Mouse (Mus musculus): ENCODE data around the gene Nrcam. TPM values are rescaled to one million over a fixed set of nuclear protein-coding genes. Genes with fewer than 3 reads are reported as not detected.

Nrcam gene
- polyA plus RNA-seq, 1 experiment from 2014 or later, result not detected

DNA sequence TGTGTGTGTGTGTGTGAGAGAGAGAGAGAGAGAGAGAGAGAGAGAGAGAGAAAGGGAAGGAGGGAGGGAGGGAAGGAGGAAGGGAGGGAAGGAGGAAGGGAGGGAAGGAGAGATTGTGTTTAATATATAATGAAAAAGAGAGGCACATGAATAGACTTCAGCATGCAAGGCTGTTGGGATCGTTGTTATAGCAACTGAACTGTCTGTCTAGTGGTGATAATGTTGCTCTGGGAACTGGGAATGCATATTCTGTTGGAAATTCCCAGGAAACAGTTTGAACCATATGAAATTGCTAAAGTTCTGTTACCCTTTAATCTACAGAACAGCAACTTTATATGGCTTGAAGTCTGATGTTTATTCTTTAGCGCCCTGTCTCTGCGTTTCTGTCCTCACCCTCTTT is 104.0 kb downstream of the Nrcam start:
- no peak overlapping the region for H3K4me3 ChIP-seq (ENCODE audit: low read depth, low read length)
- 83% methylated on average over 3 of the region's 3 CpGs for WGBS (ENCODE audit: insufficient replicate concordance)
- DNase-seq (no peak), ATAC-seq (no peak)
- H3K4me1 ChIP-seq (ENCODE audit: insufficient read depth), result no peaks in the 10 kb centered on the region
- no peak overlapping the region for H3K4me2 ChIP-seq (ENCODE audit: low read depth, low read length)
- H3K9me3 ChIP-seq (ENCODE audit: low read length), result no peaks in the 10 kb centered on the region
- no peaks in the 10 kb centered on the region for H3K27me3 ChIP-seq (ENCODE audit: insufficient read depth, low read length)
- H3K36me3 ChIP-seq (replicated peaks; ENCODE audit: insufficient read depth, low read length), result no peaks in the 10 kb centered on the region
- no peak overlapping the region for H3K9ac ChIP-seq (replicated peaks)
- no peak overlapping the region for H3K27ac ChIP-seq (ENCODE audit: low read depth)
- TF ChIP-seq EP300 (IDR thresholded peaks at IDR 0.05; ENCODE audit: low read depth) (no peak), CTCF (IDR thresholded peaks at IDR 0.05; ENCODE audit: low read depth) (no peak)

DNA sequence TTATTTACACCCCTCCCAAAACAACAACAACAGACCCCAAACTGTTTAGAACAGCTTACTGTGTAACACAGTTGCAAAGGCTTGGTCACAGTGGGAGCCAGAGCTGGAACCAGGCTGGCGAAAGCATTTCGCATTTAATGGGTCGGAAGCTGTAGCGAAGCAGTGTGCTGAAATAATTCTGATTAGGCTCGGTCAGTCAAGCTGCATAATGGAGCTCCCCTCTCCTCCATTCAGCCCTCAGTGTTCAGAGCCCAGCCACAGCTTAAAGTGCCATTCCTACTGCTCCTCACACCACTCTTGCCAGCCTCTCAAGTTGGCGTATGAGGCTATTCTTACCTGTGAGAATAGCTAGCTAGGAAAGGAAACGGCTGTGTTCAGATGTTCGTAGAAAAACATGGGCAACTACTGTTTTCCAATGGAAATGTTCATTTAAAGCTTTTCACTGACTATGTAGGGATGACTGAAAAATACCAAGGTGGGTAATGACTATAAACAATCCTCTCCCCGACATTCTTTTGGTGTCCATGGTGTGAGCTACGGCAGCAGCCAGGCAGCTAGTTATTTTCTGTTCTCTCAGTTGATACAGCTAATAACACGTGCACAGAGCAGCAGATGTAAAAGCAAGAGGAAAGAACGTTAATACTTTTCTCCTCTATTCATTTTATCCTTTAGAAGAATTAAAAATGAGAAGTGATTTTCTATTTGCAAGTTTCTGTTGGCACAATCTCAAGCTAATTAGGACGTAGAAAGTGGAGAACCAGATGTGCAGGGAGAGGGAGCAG is 108.6 kb downstream of the Nrcam start:
- no peaks in the 10 kb centered on the region for H3K36me3 ChIP-seq (replicated peaks; ENCODE audit: insufficient read depth, low read length)
- H3K4me3 ChIP-seq (ENCODE audit: low read depth, low read length), result no peak overlapping the region
- no peaks in the 10 kb centered on the region for H3K9me3 ChIP-seq (ENCODE audit: low read length)
- 85% methylated on average over 13 of the region's 13 CpGs for WGBS (ENCODE audit: insufficient replicate concordance)
- ATAC-seq, result no peak
- no peak overlapping the region for H3K27ac ChIP-seq (ENCODE audit: low read depth)
- TF ChIP-seq EP300 (IDR thresholded peaks at IDR 0.05; ENCODE audit: low read depth) (no peak), CTCF (IDR thresholded peaks at IDR 0.05; ENCODE audit: low read depth) (no peak)
- no peak for DNase-seq
- no peaks in the 10 kb centered on the region for H3K27me3 ChIP-seq (ENCODE audit: insufficient read depth, low read length)
- no peak overlapping the region for H3K4me2 ChIP-seq (ENCODE audit: low read depth, low read length)
- no peak overlapping the region for H3K9ac ChIP-seq (replicated peaks)
- H3K4me1 ChIP-seq (ENCODE audit: insufficient read depth), result no peaks in the 10 kb centered on the region

DNA sequence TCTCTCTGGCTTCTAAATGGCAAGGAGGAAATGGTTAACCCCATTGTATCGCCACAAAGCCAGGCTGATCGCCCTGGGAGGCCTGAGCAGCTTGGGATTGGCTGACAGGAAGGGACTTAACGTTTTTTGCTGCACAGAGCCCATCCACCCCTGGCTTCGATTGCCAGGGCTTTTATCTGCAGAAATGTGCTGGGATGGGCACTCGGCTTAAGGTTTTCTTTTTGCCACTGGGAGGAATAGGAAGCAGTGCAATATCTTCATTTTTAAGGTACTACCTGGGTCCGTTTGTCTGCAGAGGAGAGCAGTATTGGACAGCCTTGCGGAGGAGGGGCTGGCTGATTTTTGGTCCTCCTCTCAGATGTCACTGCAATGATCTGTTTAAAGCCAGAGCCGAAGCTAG is 110.2 kb downstream of the Nrcam start:
- H3K4me2 ChIP-seq (ENCODE audit: low read depth, low read length), result no peak overlapping the region
- 6% methylated on average over 8 of the region's 8 CpGs for WGBS (ENCODE audit: insufficient replicate concordance)

DNA sequence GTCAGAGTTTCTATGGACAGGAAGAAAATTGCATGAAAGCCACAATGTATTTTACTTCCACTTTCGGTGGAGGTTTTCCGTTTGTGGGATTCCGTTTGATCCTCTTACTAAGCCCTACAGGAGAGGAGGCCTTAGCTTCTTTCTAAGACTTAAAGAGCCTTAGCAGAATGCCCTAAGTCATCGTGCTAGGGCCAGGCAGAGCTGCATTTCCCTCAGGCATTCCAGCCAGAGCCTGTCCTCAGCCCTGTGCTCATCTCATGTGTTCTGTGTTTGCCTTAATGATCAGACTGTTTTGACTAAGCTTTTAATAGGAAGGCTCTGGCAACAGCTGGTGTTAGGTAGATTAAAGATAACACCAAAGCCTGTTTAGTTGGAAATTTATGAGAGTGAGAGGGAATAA is 111.5 kb downstream of the Nrcam start:
- H3K9me3 ChIP-seq (ENCODE audit: low read length), result no peaks in the 10 kb centered on the region
- no peak for TF ChIP-seq EP300 (IDR thresholded peaks at IDR 0.05; ENCODE audit: low read depth)
- TF ChIP-seq CTCF (IDR thresholded peaks at IDR 0.05; ENCODE audit: low read depth), result no peak
- no peaks in the 10 kb centered on the region for H3K36me3 ChIP-seq (replicated peaks; ENCODE audit: insufficient read depth, low read length)
- H3K4me1 ChIP-seq (ENCODE audit: insufficient read depth), result no peaks in the 10 kb centered on the region
- H3K27ac ChIP-seq (ENCODE audit: low read depth), result no peak overlapping the region
- no peak overlapping the region for H3K4me2 ChIP-seq (ENCODE audit: low read depth, low read length)
- H3K4me3 ChIP-seq (ENCODE audit: low read depth, low read length), result no peak overlapping the region
- WGBS (ENCODE audit: insufficient replicate concordance), result 27% methylated on average over 4 of the region's 4 CpGs
- H3K9ac ChIP-seq (replicated peaks), result no peak overlapping the region
- ATAC-seq (no peak), DNase-seq (no peak)
- H3K27me3 ChIP-seq (ENCODE audit: insufficient read depth, low read length), result no peaks in the 10 kb centered on the region

More for the DNA sequence above, 110.2 kb downstream of the Nrcam start:
- no peak overlapping the region for H3K27ac ChIP-seq (ENCODE audit: low read depth)
- no peak for TF ChIP-seq EP300 (IDR thresholded peaks at IDR 0.05; ENCODE audit: low read depth)
- TF ChIP-seq CTCF (IDR thresholded peaks at IDR 0.05; ENCODE audit: low read depth), result no peak
- DNase-seq, result no peak
- H3K9ac ChIP-seq (replicated peaks), result no peak overlapping the region
- no peaks in the 10 kb centered on the region for H3K36me3 ChIP-seq (replicated peaks; ENCODE audit: insufficient read depth, low read length)
- ATAC-seq, result no peak
- no peaks in the 10 kb centered on the region for H3K27me3 ChIP-seq (ENCODE audit: insufficient read depth, low read length)
- no peaks in the 10 kb centered on the region for H3K4me1 ChIP-seq (ENCODE audit: insufficient read depth)
- H3K4me3 ChIP-seq (ENCODE audit: low read depth, low read length), result no peak overlapping the region
- no peaks in the 10 kb centered on the region for H3K9me3 ChIP-seq (ENCODE audit: low read length)

DNA sequence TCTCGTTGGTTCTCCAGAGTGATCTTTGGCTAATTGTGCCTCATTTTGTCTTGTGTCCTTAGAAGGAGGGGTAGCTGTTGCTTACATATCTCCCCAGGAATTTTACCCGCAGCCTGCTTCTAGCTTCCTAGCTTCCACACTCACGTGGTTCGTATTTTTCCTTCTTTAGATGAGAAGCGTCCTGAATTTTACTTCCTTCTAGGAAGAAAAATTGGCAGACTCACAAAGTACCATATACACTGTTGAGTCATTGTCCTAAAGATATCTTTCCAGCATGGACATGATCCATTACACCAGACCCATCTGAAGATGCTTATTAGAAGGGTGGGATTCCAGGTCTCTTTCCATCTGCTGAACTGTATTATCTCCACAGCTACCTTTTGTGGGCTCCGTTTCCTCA is 122.2 kb downstream of the Nrcam start:
- DNase-seq, result no peak
- Histone ChIP-seq H3K9ac (replicated peaks) (no peak overlapping the region), H3K4me2 (ENCODE audit: low read depth, low read length) (no peak overlapping the region), H3K4me1 (ENCODE audit: insufficient read depth) (no peaks in the 10 kb centered on the region), H3K36me3 (replicated peaks; ENCODE audit: insufficient read depth, low read length) (no peaks in the 10 kb centered on the region), H3K27me3 (ENCODE audit: insufficient read depth, low read length) (no peaks in the 10 kb centered on the region), H3K4me3 (ENCODE audit: low read depth, low read length) (no peak overlapping the region), H3K27ac (ENCODE audit: low read depth) (no peak overlapping the region), H3K9me3 (ENCODE audit: low read length) (no peaks in the 10 kb centered on the region)
- no peak for ATAC-seq
- TF ChIP-seq CTCF (IDR thresholded peaks at IDR 0.05; ENCODE audit: low read depth), result no peak
- TF ChIP-seq EP300 (IDR thresholded peaks at IDR 0.05; ENCODE audit: low read depth), result no peak
- 65% methylated on average over 6 of the region's 6 CpGs for WGBS (ENCODE audit: insufficient replicate concordance)

DNA sequence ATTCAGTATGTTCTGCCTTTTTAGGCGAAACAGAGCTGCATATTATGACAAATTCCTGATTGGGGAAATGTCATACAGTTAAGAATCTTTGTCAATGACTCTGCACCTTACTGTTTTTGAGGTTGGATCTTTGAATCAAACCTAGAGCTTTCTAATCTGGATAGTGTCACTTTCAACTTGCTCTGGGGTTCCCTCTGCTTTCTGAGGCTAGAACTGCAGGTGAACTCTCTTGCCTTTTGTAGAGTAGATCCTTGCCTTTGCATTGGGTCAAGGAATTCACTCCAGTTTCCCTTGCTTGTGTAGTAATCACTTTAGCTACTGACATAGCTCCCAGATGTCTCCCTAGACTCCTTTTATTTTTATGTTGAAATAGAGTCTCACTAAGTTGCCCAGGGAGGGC is 123.1 kb downstream of the Nrcam start:
- TF ChIP-seq CTCF (IDR thresholded peaks at IDR 0.05; ENCODE audit: low read depth), result peak; percentile 28; the same call in 1 of the 2 replicates
- no peak for TF ChIP-seq EP300 (IDR thresholded peaks at IDR 0.05; ENCODE audit: low read depth)
- no peaks in the 10 kb centered on the region for H3K27me3 ChIP-seq (ENCODE audit: insufficient read depth, low read length)
- no peaks in the 10 kb centered on the region for H3K9me3 ChIP-seq (ENCODE audit: low read length)
- no peak overlapping the region for H3K4me3 ChIP-seq (ENCODE audit: low read depth, low read length)
- H3K27ac ChIP-seq (ENCODE audit: low read depth), result no peak overlapping the region
- H3K9ac ChIP-seq (replicated peaks), result no peak overlapping the region
- H3K4me2 ChIP-seq (ENCODE audit: low read depth, low read length), result no peak overlapping the region
- 47% methylated on average over 1 of the region's 1 CpGs for WGBS (ENCODE audit: insufficient replicate concordance)
- DNase-seq (no peak), ATAC-seq (no peak)
- no peaks in the 10 kb centered on the region for H3K36me3 ChIP-seq (replicated peaks; ENCODE audit: insufficient read depth, low read length)
- H3K4me1 ChIP-seq (ENCODE audit: insufficient read depth), result no peaks in the 10 kb centered on the region
